Mouse (Mus musculus) heart, adult 2 months (tissue): ENCODE results near the gene Myo18b. TPM values are rescaled to one million over a fixed set of nuclear protein-coding genes. Genes with fewer than 3 reads are reported as not detected.

Experiments
- DNase-seq, 2 experiments: peaks; one replicate each; pipeline ENCODE4 v3.0.0; 2021
- H3K27ac ChIP-seq: fragments of 200-600 bp; 2 replicates; pipeline ENCODE4 v1.8.1; 2022
- H3K27me3 ChIP-seq: fragments of 200-500 bp; 2 replicates; pipeline ENCODE4 v1.6.1; 2012; ENCODE audit warnings: mild to moderate bottlenecking, low read length, inconsistent platforms, mixed read lengths; ENCODE audit not compliant: control insufficient read depth, insufficient read depth
- H3K36me3 ChIP-seq: fragments of 200-500 bp; 2 replicates; pipeline ENCODE4 v1.6.1; 2012; ENCODE audit warnings: low read length, inconsistent platforms; ENCODE audit not compliant: control insufficient read depth, insufficient read depth
- H3K4me1 ChIP-seq: fragments of 200-500 bp; 2 replicates; pipeline ENCODE4 v1.6.1; 2011; ENCODE audit warnings: low read length; ENCODE audit not compliant: control insufficient read depth, insufficient read depth
- H3K4me3 ChIP-seq: fragments of 200-600 bp; 2 replicates; pipeline ENCODE4 v1.8.1; 2022
- H3K79me2 ChIP-seq: fragments of 200-500 bp; replicated peaks from 2 replicates; pipeline ENCODE4 v1.6.1; 2012; ENCODE audit warnings: mild to moderate bottlenecking, inconsistent platforms, low read length, moderate library complexity, mixed read lengths; ENCODE audit not compliant: control insufficient read depth, insufficient read depth
- H3K9ac ChIP-seq: fragments of 200-500 bp; 2 replicates; pipeline ENCODE4 v1.6.1; 2012; ENCODE audit warnings: low read depth, mild to moderate bottlenecking, control low read depth, inconsistent platforms, low read length, mixed read lengths
- CTCF ChIP-seq: fragments of 200-600 bp; IDR thresholded peaks from 2 replicates; pipeline ENCODE4 v1.8.1; 2022; ENCODE audit warnings: antibody characterized with exemption, mild to moderate bottlenecking, moderate library complexity
- EP300 ChIP-seq: fragments of 200-500 bp; IDR thresholded peaks from 2 replicates; pipeline ENCODE4 v1.6.1; 2011; ENCODE audit warnings: low read depth, low read length, control low read depth; ENCODE audit not compliant: insufficient read depth
- POLR2A ChIP-seq: fragments of 200-500 bp; IDR thresholded peaks from 2 replicates; pipeline ENCODE4 v1.6.1; 2011; ENCODE audit warnings: mild to moderate bottlenecking, low read depth, low read length, control low read depth; ENCODE audit not compliant: insufficient read depth
- WGBS: fragments of 180-500 bp; shearing (Covaris S2); methylation state at CpG from one replicate; pipeline ENCODE4 v1.1.7; 2018; 5-methylcytosine and 5-hydroxymethylcytosine counted together
- intact Hi-C: fragments of 180-260 bp; cut with DNase I; formaldehyde crosslinking; loops from one replicate; pipeline ENCODE4 v1.15.1; 2025
- polyA plus RNA-seq: library from polyadenylated mRNA; depleted of rRNA; stranded (reverse); fragments of >200 nt; gene quantifications from 2 replicates; pipeline ENCODE4 v1.2.3, GENCODE M21; 2012
- total RNA-seq, 2 experiments: library from RNA; stranded (reverse); gene quantifications; 2 replicates each; pipeline ENCODE4 v1.2.3; 2021

Myo18b gene
- total and polyA plus RNA-seq, 3 experiments: 74.3 to 235 (median 198) TPM

- TF ChIP-seq EP300 (no peak), CTCF (no peak), POLR2A (no peak)
- intact Hi-C loops: no loop called here
- Histone ChIP-seq H3K27me3 (no peaks in the 10 kb centered on the region), H3K4me3 (no peak overlapping the region), H3K9ac (no peak overlapping the region), H3K27ac (no peak overlapping the region), H3K4me1 (peaks cover 7% of the 10 kb centered on the region), H3K36me3 (no peaks in the 10 kb centered on the region), H3K79me2 (no peaks in the 10 kb centered on the region)
- 44% methylated on average over 25 of the region's 25 CpGs for WGBS
- no peak for DNase-seq
Measured at GRCm38 (mm10) chr5:112847985-112848542, 48.1 kb downstream of the Myo18b start.

GRCm38 (mm10) chr5:112846146-112846545, 50.0 kb downstream of the Myo18b start:
- Histone ChIP-seq H3K27me3 (no peaks in the 10 kb centered on the region), H3K4me1 (no peaks in the 10 kb centered on the region), H3K36me3 (no peaks in the 10 kb centered on the region), H3K27ac (no peak overlapping the region), H3K4me3 (no peak overlapping the region), H3K79me2 (no peaks in the 10 kb centered on the region), H3K9ac (no peak overlapping the region)
- 85% methylated on average over 11 of the region's 11 CpGs for WGBS
- intact Hi-C loops: no loop called here
- no peak for TF ChIP-seq EP300
- TF ChIP-seq CTCF: no peak
- no peak for TF ChIP-seq POLR2A
- DNase-seq: no peak

- 86% methylated on average over 3 of the region's 3 CpGs for WGBS
Measured at GRCm38 (mm10) chr5:112844460-112844859, 51.7 kb downstream of the Myo18b start.

GRCm38 (mm10) chr5:112843676-112844257, 52.4 kb downstream of the Myo18b start:
- Histone ChIP-seq H3K4me3 (no peak overlapping the region), H3K36me3 (no peaks in the 10 kb centered on the region), H3K79me2 (no peaks in the 10 kb centered on the region), H3K27me3 (no peaks in the 10 kb centered on the region), H3K9ac (no peak overlapping the region), H3K27ac (no peak overlapping the region), H3K4me1 (no peaks in the 10 kb centered on the region)
- DNase-seq: no peak
- WGBS: 42% methylated on average over 6 of the region's 6 CpGs
- TF ChIP-seq CTCF (no peak), EP300 (no peak), POLR2A (no peak)
- intact Hi-C loops: no loop called here

More at GRCm38 (mm10) chr5:112844460-112844859, 51.7 kb downstream of the Myo18b start:
- no peak for DNase-seq
- H3K9ac ChIP-seq: no peak overlapping the region
- H3K4me1 ChIP-seq: no peaks in the 10 kb centered on the region
- H3K27ac ChIP-seq: no peak overlapping the region
- no peaks in the 10 kb centered on the region for H3K79me2 ChIP-seq
- no peak overlapping the region for H3K4me3 ChIP-seq
- intact Hi-C loops: no loop called here
- TF ChIP-seq CTCF: no peak
- TF ChIP-seq EP300: no peak
- no peak for TF ChIP-seq POLR2A
- H3K36me3 ChIP-seq: no peaks in the 10 kb centered on the region
- no peaks in the 10 kb centered on the region for H3K27me3 ChIP-seq

GRCm38 (mm10) chr5:112842696-112843095, 53.5 kb downstream of the Myo18b start:
- no peak overlapping the region for H3K27ac ChIP-seq
- H3K79me2 ChIP-seq: no peaks in the 10 kb centered on the region
- no peak overlapping the region for H3K4me3 ChIP-seq
- TF ChIP-seq POLR2A: no peak
- TF ChIP-seq CTCF: no peak
- no peak for TF ChIP-seq EP300
- intact Hi-C loops: no loop called here
- H3K9ac ChIP-seq: no peak overlapping the region
- no peaks in the 10 kb centered on the region for H3K36me3 ChIP-seq
- DNase-seq: no peak
- no peaks in the 10 kb centered on the region for H3K4me1 ChIP-seq
- 85% methylated on average over 5 of the region's 5 CpGs for WGBS
- H3K27me3 ChIP-seq: no peaks in the 10 kb centered on the region

- no peak for TF ChIP-seq EP300
- no peak for TF ChIP-seq CTCF
- WGBS: 51% methylated on average over 6 of the region's 6 CpGs
- Histone ChIP-seq H3K4me3 (no peak overlapping the region), H3K4me1 (no peaks in the 10 kb centered on the region), H3K79me2 (no peaks in the 10 kb centered on the region), H3K27me3 (no peaks in the 10 kb centered on the region), H3K27ac (no peak overlapping the region), H3K9ac (no peak overlapping the region), H3K36me3 (no peaks in the 10 kb centered on the region)
- DNase-seq: no peak
- intact Hi-C loops: no loop called here
Measured at GRCm38 (mm10) chr5:112841850-112842249, 54.3 kb downstream of the Myo18b start.
